Mouse (Mus musculus): ENCODE results near the gene Mgat1.

- no peak for TF ChIP-seq MAX (IDR thresholded peaks at IDR 0.05; ENCODE audit: low read depth)
- TF ChIP-seq POLR2A (IDR thresholded peaks at IDR 0.05; ENCODE audit: insufficient read length, low read depth) = no peak
- TF ChIP-seq MYOD1 (IDR thresholded peaks at IDR 0.05; ENCODE audit: control insufficient read depth in 1 of 3, insufficient read length in 2 of 3, low read depth in 2 of 3) = no peak
These were observed 17.4 kb downstream of the Mgat1 start for GRCm38 (mm10) chr11:49261313-49261855.

Data from myocyte (in vitro differentiated cells).